Mouse (Mus musculus): Measurements from ENCODE around the gene Plekha5. TPM values are rescaled to one million over a fixed set of nuclear protein-coding genes. Genes with fewer than 3 reads are reported as not detected.
"Not testable (repeated sequence)": the region's sequence is repeated elsewhere in the genome, so short reads cannot be mapped to it uniquely, and the experiment has no call there.

Plekha5 gene
- total RNA-seq, 1 experiment from 2014 or later: 17.9 TPM

DNA sequence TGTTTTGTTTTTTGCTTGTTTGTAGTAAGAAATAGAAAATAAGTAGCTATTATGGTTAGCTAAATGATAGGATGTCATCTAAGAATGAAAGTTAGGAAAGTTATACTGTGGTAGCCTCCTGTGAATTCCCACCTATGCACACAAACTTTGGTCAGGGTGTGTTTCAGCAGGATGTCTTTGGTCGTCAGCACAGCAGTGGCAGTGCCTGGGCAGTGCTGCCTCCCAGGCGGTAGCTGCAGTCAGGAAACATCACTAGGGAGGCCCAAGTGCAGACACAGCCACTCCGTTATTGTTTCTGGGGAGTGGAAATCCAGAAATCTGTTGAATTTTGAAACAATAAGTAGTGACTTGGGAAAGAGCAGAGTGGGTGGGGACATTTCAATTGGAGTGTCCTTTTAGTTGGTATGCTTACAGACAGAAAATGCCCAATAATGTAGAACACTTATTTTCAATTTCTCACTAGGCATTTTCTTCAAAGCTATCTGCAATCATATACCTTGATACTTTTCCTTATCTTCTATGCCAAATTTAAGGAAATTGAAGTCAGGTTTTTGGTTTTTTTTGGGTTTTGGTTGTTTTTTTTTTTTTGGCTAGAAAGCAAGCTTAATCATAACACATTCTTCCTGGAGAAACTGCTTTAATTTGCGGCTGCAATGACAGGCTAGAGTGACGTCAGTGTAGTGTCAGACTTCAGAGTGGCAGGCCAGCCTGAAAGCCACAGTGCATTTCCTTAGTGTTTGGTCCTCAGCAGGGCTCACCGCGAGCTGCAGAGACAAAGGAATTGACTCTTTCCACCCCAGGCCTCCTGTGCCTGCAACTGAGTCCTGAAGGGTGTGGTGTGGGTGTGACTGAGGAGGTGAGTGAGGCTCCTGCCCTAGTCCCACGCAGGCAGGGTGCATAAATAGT lies 90.6 kb downstream of the Plekha5 start:
- peak; percentile 80 for ATAC-seq (replicated peaks; ENCODE audit: insufficient number of reproducible peaks, low FRiP score, low TSS enrichment, poor library complexity, severe bottlenecking)

DNA sequence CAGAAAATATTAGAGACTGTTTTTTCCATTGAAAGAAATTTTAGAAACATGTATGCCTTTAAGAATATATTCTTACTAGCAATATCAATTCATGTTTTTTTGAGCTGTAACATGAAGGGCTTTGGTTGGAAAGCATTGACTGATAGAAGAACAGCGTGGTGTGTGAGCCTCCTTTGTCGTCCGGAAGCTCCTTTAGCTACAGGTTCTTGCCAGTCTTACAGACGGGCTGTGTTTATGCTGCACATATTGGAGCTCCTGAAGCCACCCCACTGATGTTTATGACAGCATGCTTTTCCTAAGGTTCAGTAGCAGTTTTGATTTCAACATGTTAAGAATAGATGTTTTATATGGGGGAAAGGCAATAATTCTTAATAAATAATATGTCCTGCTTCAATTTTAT lies 91.7 kb downstream of the Plekha5 start:
- ATAC-seq (replicated peaks; ENCODE audit: insufficient number of reproducible peaks, low FRiP score, low TSS enrichment, poor library complexity, severe bottlenecking): no peak

DNA sequence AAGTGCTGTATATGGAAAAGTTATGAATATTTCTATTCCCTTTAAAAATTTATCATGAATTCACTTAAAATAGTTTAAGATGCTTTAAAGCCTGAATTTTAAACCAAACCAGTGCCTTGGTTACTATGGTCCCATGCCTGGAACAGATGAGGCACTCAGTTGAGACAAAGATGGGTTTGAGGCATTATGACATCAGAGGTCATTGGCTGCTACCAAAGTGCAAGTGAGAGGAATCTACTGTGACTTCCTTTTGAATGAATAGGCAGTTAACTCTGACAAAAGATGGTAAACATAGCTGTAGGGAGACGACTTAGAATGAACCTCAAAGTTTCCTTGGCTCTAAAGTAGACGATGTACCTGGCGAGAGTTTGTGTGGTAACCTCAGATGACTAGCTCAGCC lies 92.3 kb downstream of the Plekha5 start:
- ATAC-seq (replicated peaks; ENCODE audit: insufficient number of reproducible peaks, low FRiP score, low TSS enrichment, poor library complexity, severe bottlenecking): no peak

DNA sequence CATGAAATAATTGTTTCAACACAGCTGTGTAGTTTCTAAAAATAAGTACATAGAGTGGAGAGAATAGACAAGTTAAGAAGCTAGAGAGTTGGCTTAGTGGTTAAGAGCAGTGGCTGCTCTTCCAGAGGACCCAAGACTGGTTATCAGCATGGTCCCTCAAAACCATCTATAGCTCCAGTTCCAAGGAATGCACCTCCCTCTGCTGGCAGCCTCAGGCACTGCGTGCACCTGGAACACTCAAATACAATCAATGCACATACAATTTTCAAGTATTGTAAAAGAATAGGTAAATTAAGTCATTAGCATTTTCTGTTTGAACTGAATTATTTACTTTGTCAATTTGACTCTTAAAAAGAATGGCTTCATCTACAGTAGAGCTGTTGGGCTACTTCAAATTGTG lies 93.3 kb downstream of the Plekha5 start:
- ATAC-seq (replicated peaks; ENCODE audit: insufficient number of reproducible peaks, low FRiP score, low TSS enrichment, poor library complexity, severe bottlenecking): no peak

DNA sequence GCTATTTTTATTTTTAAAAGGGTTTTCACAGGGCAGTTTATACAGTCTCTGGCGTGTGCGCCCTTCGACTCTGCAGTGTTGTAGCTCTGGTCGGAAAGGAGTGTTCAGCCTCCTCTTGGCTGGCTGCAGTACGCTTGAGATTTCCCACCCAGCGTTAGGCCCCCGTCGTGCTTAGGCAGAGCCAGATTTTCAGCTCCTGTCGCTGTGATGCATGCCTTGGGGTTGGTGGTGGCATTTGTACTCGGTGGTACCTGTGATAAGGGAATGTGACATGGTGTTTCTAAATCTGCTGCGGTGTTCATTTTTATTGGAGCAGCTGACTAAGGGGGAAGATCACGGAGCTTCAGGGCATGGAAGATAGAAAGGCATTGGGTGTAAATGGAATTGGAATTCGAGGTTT lies 95.2 kb downstream of the Plekha5 start:
- ATAC-seq (replicated peaks; ENCODE audit: insufficient number of reproducible peaks, low FRiP score, low TSS enrichment, poor library complexity, severe bottlenecking): no peak

DNA sequence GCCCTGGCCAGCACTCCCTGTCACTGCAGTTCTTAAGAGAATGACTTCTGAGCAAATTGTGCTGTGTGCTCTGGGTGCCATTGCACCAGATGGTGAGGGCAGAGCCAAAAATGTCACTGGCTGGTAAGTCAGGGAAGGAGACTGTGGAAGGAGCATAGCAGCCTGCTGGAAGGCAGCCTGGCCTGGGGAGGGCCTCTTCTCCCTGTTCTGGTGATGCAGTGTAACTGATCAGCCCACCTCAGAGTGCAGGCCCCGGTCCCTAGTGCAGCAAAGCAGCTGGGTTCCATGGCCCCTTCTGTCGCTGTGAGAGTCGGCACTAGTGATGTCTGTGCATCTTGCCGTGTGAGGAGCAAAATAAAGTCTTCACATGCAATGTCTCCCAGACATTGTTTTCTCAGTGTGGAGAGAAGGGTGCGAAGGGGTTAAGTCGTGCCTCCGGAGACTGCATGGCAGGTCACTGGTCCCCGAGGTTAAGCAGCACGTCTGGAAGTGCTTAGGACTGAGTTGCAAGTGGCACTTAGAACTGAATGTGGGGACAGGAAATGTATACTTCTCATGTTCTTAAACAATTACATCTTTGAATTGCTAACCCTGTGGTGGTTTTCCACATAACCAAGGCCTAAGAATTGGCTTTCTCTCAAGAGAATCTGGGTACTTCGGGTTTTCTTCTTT lies 95.8 kb downstream of the Plekha5 start:
- no peak for ATAC-seq (replicated peaks; ENCODE audit: insufficient number of reproducible peaks, low FRiP score, low TSS enrichment, poor library complexity, severe bottlenecking)

DNA sequence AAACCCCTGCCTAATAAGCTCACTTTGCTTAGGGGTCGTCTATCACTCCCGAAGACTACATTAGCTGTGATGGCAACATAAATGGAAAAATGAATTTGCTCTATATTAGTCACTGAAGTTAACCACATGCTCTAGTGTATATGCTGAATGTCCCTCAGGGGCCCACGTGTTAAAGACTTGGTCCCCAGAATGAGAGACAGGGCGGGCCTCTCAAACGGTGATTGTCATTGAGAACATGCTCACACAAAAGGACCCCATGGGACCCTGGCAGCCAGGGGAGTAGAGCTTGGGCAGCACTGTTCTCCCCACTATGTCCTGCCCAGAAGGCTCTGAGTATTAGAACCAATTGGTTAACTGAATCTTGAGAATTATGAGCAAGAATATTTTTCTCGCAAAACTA lies 97.1 kb downstream of the Plekha5 start:
- ATAC-seq (replicated peaks; ENCODE audit: insufficient number of reproducible peaks, low FRiP score, low TSS enrichment, poor library complexity, severe bottlenecking): no peak

DNA sequence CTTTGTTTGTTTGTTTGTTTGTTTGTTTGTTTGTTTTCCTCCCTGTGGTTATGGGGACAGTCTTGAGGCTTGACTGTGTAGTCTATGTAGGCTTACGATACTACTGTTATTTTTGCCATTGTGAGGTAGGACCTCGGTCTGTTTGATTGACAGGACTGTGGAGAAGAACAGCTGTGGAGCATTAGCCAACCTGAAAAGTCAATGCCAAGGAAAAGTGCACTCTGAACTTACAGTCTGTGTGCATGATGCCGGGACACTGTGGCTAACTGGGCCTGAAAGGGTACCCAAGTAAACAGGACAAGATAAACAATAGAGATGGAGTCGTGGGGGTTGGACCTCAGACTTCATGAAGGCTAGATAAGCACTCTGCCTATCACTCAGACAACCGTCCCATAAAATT lies 98.0 kb downstream of the Plekha5 start:
- no peak for ATAC-seq (replicated peaks; ENCODE audit: insufficient number of reproducible peaks, low FRiP score, low TSS enrichment, poor library complexity, severe bottlenecking)

DNA sequence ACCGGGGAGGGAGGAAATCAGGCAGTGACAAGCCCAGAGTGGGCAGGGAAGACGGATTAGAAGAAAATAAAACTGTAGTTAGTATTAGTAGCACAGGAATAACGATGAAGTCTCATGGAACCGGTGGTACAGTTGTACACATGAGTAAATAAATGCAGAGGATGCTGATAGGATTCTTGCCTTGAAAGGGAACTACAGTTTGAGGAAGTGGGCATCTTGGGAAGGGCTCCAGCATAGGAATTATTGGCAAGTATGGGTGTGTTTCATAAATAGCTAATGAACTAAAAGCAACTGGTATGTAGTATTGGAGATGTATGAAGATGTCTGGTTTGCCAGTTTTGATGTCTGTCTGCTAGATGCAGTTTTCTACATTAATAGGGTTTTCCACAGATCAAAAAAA lies 99.7 kb downstream of the Plekha5 start:
- ATAC-seq (replicated peaks; ENCODE audit: insufficient number of reproducible peaks, low FRiP score, low TSS enrichment, poor library complexity, severe bottlenecking): no peak

DNA sequence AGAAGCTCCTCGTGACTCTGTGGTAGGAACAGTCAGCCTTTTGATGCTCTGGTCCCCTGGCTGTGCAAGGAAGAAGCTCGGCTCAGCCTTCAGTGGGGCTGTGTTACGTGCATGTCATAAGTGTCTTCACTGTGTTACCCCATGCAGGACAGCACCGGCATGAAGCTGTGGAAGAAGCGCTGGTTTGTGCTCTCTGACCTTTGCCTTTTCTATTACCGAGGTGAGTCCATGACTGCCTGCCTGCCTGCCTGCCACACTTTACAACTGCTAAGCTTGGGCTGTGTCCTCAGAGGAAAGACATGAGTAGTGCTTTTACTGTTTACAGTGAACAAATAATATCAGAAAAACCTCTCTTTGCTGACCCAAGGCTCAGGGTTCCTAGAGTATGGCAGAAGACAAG lies 104.6 kb downstream of the Plekha5 start:
- no peak for ATAC-seq (replicated peaks; ENCODE audit: insufficient number of reproducible peaks, low FRiP score, low TSS enrichment, poor library complexity, severe bottlenecking)

DNA sequence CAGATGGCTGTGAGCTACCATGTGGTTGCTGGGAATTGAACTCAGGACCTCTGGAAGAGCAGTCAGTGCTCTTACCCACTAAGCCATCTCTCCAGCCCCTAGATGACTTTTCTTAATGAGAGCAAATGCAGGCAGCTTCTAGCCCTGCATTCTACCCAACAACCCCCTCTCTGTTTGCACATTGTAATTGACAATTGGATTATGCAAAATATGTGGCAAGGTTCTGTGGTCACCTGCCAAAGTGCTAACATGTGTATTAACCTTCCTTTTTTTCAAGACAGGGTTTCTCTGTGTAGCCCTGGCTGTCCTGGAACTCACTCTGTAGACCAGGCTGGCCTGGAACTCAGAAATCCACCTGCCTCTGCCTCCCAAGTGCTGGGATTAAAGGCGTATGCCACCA lies 109.0 kb downstream of the Plekha5 start:
- not testable (repeated sequence) for ATAC-seq (replicated peaks; ENCODE audit: insufficient number of reproducible peaks, low FRiP score, low TSS enrichment, poor library complexity, severe bottlenecking)

DNA sequence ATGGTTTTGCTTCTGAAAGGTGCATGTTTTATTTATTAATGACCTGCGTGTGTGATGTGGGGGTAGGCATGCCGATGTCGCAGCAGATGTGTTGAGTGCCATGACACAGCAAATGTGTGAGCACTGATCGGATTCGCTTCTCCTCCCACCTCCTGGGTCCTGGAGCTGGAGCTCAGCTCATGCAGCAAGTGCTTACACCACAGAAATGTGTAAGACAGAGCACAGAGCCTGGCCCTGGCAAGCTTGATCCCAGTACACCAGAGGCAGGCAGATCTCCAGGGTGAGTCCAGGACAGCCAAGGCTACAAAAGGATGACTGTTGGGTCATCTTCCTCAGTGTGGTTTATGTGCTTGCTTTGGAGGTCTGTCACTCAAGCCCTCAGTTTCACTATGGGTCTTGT lies 109.8 kb downstream of the Plekha5 start:
- no peak for ATAC-seq (replicated peaks; ENCODE audit: insufficient number of reproducible peaks, low FRiP score, low TSS enrichment, poor library complexity, severe bottlenecking)

DNA sequence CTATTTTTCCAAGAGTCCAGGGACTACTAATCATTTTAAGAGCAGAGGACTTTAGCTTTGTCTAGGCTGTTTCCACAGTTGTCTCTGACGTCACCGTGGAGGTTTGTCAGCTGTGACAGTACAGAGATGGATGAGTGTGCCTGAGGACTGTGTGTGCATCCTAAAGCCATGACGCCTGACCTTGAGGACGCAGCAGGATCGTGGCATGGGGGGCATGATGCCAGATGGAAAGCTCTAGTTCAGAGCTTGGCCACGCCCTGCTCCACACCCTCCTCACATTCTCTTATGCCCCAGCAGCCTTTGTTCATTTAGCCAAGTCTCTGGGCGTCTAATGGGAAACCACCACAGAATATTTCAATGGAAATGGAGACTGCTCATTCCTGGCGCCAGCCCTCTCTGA lies 111.7 kb downstream of the Plekha5 start:
- ATAC-seq (replicated peaks; ENCODE audit: insufficient number of reproducible peaks, low FRiP score, low TSS enrichment, poor library complexity, severe bottlenecking): no peak

DNA sequence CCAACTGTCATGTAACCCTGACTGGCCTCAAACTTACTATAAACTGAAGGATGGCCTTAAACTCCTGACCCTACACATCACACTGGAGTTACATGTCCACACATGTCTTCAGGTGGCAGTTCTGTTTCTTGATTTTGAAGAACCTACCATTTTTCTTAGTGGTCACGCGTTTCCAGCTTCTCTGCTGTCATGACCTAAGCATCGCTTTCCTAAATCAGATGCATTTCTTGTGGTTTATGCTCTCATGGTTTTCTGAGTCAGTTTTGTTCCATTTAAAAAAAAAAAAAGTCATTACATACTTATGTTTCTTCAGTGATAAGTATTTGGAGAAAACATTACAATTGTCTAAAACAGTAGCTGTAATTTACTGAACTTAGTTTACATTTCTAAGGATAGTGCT lies 118.1 kb downstream of the Plekha5 start:
- ATAC-seq (replicated peaks; ENCODE audit: insufficient number of reproducible peaks, low FRiP score, low TSS enrichment, poor library complexity, severe bottlenecking): no peak

DNA sequence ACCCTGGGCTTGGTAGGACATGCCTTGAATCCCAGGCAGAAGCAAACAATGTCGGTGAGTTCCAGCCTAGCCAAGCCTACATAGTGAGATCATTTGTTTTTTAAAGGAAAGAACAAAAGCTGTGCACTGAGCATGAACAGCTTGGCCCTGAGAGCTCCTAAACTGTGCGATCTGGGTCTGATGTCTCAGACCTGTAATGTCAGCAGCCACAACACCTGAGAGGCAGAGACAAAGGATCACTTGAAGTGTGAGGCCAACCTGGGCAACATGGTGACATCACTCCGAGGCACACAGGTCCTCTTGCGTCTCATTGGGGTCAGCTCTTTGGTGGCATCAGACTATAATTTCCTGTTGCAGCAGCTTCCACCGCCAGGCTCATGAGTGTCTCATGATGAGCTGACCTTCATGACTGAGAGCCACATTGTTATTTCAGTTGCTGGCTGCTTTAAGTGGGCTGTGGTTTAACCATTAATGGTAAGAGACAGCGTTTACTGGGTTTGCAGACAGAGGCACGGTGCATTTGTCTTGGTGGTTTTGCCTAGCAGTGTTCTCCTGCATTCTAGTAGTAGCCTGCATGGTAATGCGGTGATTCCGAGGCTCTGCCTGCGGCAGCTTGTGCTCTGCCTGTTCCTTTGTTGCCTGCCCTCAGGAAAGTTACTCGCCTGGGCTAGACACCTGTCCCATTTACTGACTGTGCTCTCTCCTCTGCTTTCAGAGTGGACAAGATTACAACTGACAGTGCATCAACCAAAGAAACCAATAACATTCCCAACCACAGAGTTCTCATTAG lies 119.3 kb downstream of the Plekha5 start:
- no peak; the same call in 1 of the 2 replicates for ATAC-seq (replicated peaks; ENCODE audit: insufficient number of reproducible peaks, low FRiP score, low TSS enrichment, poor library complexity, severe bottlenecking)

DNA sequence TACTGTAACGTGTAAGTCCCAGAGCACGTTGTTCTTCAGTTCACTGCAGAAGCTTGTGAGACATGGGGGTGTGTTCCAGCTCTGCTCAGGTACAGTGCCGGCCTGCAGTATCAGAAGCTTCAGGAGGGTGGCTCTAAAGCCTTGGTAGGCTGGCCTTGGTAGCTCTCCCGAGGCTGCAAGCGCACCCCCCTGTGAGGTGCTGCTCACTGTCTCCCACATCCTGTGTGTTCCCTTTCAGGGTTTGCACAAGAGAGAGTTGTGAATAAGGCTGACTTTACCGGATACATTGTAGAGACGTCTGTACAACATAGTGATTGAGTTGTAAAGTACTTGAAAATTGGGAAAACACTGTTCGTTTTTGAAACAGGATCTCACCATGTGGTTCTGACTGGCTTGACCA lies 122.2 kb downstream of the Plekha5 start:
- no peak for ATAC-seq (replicated peaks; ENCODE audit: insufficient number of reproducible peaks, low FRiP score, low TSS enrichment, poor library complexity, severe bottlenecking)

DNA sequence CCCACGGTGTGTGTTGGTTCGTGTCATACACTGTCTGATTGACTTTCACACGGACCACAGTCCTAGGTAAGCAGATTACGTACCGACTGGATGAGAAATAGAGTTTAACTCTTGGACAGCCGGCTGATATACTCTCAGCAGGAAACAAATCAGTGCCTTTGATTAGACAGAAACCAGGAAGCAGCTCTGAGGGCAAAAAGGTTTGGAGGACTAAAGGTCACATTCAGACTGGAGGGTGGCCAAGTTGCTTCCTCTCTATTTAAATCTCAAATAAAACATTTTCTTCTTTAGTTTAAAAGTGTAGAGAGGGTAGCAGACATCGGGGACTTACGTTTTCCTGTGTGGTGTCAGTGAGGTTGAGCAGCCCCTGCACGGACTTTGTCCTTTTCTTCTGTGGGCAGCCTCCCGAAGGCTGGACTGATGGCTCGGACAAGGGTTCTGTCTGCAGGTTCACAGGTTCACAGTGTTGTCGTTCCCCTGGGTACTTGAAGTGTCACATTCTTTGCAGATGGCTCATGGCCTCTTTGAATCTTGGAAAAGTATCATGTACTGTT lies 122.9 kb downstream of the Plekha5 start:
- no peak for ATAC-seq (replicated peaks; ENCODE audit: insufficient number of reproducible peaks, low FRiP score, low TSS enrichment, poor library complexity, severe bottlenecking)

DNA sequence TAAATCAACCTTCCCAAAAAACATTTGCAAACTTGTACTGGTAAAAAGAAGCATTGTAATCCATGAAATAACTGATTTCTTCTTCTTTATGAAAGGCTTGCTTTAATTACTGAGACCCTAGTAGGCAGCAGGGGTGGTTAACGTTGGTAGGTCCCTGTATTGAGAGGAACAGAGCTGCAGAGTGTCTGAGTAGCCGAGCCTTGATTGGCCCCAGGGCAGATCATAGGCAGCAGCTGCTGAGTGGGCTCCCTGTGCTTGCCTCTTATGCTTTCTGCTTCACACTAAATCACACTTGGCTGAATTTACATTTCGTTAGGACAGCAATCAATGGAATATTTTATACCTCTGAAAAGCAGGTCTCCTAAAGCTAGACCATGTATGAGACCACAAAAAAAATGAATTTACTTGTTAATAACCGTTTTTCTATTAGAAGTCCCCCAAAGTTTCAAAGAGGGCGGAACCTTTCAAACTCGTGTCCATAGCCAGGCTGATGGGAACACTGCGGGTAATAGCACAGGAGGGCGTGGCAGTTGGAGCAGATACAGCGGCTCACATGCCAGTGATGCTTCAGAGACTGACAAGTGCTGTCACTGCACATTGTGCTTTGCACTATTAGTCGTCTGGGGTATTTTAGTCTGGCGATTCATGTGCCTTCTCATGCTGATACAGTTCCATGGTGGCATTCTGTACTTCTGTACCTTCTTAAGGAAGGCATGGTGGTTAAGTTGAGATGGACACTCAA lies 123.5 kb downstream of the Plekha5 start:
- no peak for ATAC-seq (replicated peaks; ENCODE audit: insufficient number of reproducible peaks, low FRiP score, low TSS enrichment, poor library complexity, severe bottlenecking)
